Mouse (Mus musculus) left cerebral cortex, postnatal 14 days (tissue): ENCODE data around the gene Iqgap3. TPM values are rescaled to one million over a fixed set of nuclear protein-coding genes. Genes with fewer than 3 reads are reported as not detected.

Experiments used
- DNase-seq, 2 experiments: peaks; one replicate each; pipeline ENCODE4 v3.0.0; 2021 to 2022; ENCODE audit warnings: low spot score in 2 of 2, mixed read lengths in 1 of 2
- intact Hi-C: fragments of 180-260 bp; cut with DNase I; formaldehyde crosslinking; loops from one replicate; pipeline ENCODE4 v1.15.1; 2025
- total RNA-seq, 2 experiments: library from RNA; stranded (reverse); gene quantifications; 2 replicates each; pipeline ENCODE4 v1.2.3; 2021

The Iqgap3 gene
- total RNA-seq, 2 experiments from 2014 or later: 0.66 to 1.2 TPM

GRCm38 (mm10) chr3:88145952-88146351 is 64.2 kb downstream of the Iqgap3 start:
- DNase-seq: no peak
- intact Hi-C loops: no loop called here

DNA sequence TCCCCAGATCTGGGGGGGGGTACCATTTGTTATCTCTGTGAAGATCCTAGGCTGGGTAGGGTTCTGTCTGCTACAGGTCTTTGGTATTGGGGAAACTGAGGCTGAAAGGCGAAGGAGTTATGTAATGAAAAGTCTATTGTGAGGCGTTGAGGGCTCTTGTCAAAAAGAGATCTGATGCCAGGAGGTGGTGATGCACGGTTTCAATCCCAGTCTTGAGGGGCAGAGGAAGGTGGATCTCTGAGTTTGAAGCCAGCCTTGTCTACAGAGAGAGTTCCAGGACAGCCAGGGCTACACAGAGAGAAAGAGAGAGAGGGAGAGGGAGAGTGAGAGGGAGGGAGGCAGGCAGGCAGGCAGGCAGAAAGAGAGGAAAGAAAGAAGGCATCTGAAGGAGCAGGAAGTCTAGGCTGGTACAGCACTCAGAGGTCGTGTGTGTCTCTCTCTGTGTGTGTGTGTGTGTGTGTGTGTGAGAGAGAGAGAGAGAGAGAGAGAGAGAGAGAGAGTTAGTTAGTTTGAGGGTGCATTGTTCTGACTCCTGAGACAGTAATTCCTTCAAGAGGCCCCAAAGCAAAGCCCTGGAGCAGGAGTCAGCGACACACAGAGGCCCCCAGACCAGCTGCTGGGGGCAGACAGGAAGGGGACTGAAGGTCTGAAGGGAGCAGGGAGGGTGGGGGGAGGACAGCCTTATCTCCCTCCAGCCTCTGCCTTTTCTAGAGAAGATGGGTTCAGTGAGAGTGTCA is 64.8 kb downstream of the Iqgap3 start:
- intact Hi-C loops: no loop called here
- DNase-seq: no peak

GRCm38 (mm10) chr3:88147444-88147843 is 65.7 kb downstream of the Iqgap3 start:
- DNase-seq: no peak
- intact Hi-C loops: no loop called here

DNA sequence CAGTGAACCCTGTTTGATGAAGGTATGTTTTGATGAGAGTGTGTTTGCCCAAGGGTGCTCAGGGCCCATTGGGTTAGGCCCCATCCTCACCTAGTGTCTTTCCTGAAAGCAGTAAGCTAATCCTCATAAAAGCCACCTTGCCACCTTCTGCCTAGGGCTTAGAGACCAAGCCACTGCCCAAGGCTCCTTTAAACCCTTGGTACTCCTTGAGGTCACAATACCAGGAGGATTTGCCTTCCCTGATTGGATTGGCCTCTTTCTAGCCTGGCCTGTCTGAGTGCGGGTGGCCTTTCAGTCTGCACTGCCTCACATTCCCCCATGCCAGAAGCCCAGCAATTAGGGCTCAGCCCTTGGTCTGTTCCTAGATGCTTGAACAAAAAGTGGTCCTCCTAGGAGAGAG is 66.1 kb downstream of the Iqgap3 start:
- no peak for DNase-seq
- intact Hi-C loops: no loop called here

DNA sequence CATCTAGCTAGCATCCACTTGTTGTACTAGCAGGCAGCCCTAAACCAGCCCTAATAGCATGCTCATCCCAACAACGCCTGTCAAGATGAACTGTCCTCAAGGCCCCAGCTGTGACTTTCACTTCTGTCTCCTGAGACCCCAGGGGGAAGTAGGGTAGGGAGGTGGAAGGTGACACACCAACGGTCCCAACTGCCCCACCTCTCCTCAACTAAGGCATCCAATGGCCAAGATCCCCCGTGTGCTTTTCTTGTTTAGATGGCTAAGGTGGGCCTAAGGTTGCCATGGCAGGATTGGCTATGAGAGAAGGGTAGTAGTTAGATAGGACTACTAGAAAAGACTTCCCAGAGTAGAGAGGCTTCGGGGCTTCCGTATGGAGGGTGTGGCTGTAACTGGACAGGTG is 66.6 kb downstream of the Iqgap3 start:
- intact Hi-C loops: no loop called here
- no peak for DNase-seq

- DNase-seq: no peak
- intact Hi-C loops: no loop called here
Observed at GRCm38 (mm10) chr3:88148776-88149509, 67.2 kb downstream of the Iqgap3 start.

GRCm38 (mm10) chr3:88149510-88149974 is 67.8 kb downstream of the Iqgap3 start:
- intact Hi-C loops: no loop called here
- no peak for DNase-seq

DNA sequence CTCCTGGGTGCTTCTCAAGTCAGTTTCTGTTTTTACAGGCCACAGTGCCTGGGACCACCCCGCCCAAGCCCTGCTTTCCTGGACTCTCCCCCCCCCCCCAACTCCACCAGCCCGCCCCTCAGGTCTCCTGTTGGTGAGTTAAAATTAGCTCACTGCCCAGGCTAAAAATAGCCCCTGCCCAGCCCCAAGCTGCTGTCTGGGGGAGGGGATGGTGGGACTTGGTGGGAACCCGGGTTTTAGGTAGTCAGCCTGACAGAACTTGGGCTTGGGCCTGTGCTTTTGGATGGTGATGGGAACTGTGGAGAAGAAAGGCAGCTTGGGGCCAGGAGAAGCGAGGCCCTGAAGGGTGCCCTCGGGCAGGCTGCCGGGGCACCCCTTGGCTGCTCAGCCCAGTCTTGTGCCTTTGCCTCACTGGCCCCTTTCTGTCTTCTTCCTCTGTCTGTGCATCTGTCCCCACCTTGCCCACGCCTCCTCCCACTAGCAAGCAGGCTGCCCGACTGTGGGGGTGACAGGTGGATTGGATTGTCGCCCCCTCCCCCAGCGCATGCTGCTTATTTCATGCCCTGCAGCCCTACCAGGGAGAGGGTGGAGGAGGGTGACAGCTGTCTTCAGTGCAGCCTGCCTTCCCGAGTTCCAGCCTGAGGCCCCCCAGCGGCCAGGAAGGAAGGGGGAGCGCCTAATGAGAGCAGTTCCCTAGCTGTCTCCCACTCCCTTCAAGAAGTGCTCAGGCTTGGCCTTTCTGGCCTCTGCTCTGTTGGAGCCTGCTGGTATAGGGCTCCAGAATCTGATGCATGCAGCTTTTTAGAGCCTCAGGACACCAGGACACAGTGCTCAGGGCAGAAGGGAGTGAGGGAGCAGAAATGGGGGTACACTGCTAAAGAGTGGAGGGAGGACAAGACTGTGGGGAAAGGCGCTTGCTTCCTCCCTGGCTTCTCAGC is 68.6 kb downstream of the Iqgap3 start:
- intact Hi-C loops: no loop called here
- DNase-seq: peak; percentile 75 to 85

GRCm38 (mm10) chr3:88150999-88151364 is 69.2 kb downstream of the Iqgap3 start:
- intact Hi-C loops: no loop called here
- DNase-seq: peak in 1 of 2 experiments; percentile 69

GRCm38 (mm10) chr3:88152056-88152455 is 70.3 kb downstream of the Iqgap3 start:
- peak; percentile 90 to 92 for DNase-seq
- intact Hi-C loops: no loop called here

DNA sequence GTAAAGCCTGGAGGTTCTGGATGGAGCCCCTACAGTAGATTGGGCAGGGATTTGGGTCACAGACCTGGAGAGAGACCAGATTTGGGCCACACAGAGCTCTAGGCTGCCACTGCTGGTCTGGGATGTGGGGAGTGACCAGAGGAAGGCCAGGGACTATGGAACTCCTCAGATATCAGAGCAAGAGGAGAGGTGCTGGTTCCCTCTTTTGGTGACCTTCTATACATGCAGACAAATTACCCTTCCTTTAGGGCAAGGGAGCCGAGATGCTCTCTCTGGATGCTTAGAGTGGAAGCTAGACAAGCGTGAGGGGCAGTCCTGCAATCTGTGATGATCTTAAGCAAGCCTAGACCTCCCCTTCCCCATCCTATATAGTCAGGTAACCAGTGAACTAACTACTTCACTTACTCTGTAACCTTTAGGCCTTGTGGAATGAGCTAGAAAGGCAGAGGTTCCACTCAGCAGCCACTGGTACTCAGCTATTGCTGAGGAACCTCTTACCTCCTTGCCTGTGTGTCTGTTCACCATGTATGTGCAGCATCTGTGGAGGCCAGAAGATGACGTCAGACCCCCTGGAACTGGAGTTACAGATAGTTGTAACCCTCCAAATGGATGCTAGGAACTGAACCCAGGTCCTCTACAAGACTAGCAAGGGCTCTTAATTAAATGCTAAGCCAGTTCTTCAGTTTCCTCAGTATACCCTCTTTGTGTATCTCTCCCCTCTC is 71.7 kb downstream of the Iqgap3 start:
- intact Hi-C loops: no loop called here
- DNase-seq: no peak

DNA sequence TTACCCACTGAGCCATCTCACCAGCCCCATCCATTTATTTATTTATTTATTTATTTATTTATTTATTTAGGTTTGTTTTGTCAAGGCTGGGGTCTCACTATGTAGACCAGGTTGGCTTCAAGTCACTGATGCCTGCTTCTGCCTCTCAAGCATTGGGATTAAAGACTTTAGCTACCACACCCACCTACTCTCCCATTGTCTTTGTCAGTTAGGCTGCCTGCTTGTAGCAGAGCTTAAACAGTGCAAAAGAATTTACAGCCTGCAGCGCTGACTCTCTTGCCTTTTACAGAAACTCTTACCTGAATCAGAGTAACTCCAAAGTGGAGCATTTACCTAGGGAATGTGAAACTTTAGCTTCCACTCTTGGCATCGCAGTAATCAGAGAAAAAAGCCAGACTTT is 72.5 kb downstream of the Iqgap3 start:
- DNase-seq: no peak
- intact Hi-C loops: no loop called here

- intact Hi-C loops: no loop called here
- no peak for DNase-seq
Observed at GRCm38 (mm10) chr3:88156817-88157216, 75.0 kb downstream of the Iqgap3 start.

DNA sequence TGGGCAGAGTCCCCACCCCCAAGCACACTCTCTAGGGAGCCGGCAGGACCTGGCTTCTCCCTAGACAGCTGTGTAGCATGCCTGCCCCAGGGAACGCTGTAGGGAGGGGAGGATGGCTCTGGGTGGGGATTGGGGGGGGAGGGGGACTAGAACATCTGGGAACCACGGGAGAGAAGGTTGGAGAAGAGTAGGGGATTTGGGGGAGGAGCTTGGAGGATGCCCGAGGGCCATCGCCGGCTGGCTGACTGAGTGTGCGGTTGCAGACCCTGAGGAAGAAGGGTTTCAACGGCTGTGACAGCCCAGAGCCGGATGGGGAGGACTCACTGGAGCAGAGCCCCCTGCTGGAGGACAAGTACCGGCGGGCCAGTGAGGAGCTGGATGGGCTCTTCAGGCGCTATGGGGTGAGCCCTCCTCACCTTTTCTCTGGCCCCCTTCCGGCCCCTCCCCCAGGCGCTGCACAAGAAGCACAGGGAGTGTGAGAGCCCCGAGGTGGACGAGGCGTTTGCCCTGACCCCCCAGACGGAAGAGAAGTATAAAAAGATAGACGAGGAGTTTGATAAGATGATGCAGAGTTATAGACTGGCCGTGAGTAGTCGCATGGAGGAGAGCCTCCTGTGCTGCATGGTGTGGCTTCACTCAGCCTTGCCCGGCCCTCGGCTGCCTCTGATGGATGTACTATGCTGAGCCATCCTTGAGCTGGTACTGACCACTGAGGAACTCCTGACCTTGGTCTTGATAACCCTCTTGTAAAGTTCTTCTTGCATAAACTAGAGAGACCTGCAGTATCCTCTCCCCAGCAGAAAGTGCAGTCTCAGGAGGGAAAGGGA is 76.2 kb downstream of the Iqgap3 start:
- intact Hi-C loops: no loop called here

DNA sequence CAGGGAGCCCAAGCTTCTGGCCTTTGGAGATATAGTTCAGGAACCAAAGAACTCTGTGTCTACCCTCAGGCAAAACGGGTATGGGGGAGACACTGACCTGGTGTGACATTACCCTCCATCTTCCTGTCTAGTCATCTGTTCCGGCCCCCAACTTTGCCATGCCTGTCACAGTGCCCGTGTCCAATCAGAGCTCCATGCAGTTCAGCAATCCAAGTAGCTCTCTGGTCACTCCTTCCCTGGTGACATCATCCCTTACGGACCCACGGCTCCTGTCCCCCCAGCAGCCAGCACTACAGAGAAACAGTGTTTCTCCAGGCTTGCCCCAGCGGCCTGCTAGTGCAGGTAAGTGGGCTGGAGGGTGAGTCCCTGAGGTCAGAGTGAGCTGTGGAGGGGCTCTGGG is 77.2 kb downstream of the Iqgap3 start:
- DNase-seq: no peak
- intact Hi-C loops: no loop called here

More for the DNA sequence above, 76.2 kb downstream of the Iqgap3 start:
- DNase-seq: no peak

DNA sequence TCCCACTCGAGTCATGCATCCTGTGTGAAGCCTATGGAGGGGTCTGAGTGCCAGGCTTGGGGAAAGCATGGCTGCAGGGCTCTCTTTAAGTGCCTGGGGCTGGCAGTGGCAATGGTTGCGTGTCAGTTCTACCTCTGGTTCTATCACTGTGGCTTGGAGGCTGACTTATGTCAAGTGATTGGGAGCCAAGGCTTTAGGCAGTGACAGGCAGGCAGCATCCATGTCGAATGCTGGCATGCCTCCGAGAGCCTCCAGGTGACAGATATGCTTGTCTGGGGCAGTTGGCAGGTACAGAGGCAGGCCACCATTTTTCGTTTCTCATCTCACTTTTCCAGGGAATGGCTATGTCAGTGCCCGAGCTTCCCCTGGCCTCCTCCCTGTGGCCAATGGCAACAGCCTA is 79.1 kb downstream of the Iqgap3 start:
- intact Hi-C loops: no loop called here

GRCm38 (mm10) chr3:88162259-88162658 is 80.5 kb downstream of the Iqgap3 start:
- DNase-seq: peak; percentile 51 to 84
- intact Hi-C loops: no loop called here

More for the DNA sequence above, 79.1 kb downstream of the Iqgap3 start:
- DNase-seq: no peak

- no peak for DNase-seq
- intact Hi-C loops: no loop called here
Observed at GRCm38 (mm10) chr3:88162811-88163210, 81.0 kb downstream of the Iqgap3 start.
